Mouse (Mus musculus): ENCODE data around the gene Draxin.
"Not testable (repeated sequence)": the region's sequence is repeated elsewhere in the genome, so short reads cannot be mapped to it uniquely, and the experiment has no call there.

The Draxin gene

DNA sequence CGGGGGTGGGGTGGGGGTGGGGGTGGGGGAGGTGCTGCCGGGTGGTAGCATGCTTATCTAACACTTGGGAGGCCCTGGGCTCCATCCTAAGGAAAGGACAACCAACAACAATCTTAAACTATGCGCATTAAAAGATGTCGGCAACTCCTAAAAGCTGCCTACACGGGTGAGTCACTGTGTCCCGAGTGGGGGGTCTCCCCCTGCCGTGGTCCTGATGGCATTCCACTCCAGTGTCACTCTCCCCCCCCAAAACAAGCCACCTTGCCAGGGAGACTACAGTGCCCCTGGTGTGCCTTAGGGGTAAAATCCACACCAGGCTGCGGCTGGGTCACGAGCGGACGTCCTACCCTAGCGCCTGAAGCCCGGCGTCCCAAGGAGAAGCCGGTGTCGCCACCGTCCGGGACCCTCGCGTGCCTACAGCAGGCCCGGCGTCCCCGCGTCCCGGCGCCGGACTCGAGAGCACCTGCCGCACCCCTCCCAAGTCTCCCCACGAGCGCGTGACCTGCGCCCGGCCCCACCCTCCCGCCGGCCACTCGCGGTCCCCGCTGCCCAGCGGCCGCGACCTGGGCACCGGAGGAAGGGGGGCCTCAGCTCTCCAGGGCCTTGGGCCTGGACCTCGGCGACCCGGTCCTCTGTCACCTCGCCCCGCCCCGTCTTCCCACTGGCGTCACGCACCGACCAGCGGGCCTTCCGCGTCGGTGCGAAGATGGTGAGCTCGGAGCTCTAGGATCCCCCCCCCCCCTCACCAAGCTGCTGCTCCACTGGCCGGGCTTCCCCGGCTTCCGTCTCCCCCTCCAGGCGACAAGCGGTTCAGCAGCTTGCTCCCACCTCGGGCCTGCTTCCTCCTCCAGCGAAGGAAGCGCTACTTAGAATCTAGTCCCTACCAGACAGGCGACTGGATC, 21.0 kb upstream of the Draxin start, which contains the start of gene Fbxo6:
TSS of gene Fbxo6 (minus strand) at position 874 of the 902 bp plus-strand sequence.
- DNase-seq: peak; percentile 90 to 92

DNA sequence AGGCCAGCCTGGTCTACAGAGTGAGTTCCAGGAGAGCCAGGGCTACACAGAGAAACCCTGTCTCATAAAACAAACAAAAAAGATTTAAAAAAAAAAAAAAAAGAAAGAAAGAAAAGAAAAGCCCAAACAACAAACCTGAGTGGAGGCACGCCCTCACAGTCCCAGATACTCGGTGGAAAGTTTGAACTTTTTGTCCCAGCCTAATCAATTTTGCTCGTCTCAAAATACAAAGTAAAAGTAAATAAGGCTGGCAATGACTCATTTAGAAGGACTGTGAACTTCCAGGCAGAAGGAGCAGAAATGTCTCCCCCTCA, 20.4 kb upstream of the Draxin start:
- no peak for DNase-seq

DNA sequence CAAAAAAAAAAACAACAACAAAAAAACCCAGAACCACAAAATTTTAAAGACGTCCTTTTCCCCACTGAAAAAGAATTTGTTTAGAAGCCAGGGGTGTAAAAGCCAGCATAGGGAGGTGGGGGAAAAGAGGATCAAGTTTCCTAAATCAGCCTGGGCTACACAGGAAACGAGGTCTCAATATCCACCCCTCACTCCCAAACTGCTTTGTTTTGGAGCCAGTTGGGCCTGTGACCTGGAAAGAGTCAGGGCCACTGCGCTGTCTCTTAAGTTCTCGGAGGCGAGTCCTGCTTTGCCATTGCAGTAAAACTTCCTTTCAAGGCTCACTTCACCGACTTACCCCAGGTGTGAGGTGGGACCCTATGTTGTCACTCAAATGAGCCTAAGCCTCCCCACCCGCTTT, 19.7 kb upstream of the Draxin start:
- DNase-seq: no peak

- no peak for DNase-seq
Measured at GRCm38 (mm10) chr4:148149540-148149939, 19.0 kb upstream of the Draxin start.

DNA sequence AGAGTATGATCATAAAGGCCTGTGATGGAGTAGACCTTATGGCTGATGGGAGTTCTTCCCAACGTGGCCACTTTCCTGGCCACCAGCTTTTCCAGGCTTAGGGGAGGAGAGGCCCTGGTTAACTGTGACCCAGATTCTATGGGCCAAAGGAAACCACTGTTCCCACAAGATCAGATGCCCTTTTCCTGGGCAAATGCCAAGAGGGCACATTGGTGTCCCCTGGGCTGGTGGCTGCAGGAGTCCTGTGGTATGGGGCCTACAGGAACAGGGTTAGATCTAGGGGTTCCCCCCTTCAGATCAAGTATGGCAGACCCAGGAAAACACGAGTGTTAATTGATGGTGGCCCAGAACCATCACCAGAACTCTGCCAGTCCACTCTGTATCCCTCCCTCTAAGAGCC, 17.2 kb upstream of the Draxin start:
- no peak for DNase-seq

DNA sequence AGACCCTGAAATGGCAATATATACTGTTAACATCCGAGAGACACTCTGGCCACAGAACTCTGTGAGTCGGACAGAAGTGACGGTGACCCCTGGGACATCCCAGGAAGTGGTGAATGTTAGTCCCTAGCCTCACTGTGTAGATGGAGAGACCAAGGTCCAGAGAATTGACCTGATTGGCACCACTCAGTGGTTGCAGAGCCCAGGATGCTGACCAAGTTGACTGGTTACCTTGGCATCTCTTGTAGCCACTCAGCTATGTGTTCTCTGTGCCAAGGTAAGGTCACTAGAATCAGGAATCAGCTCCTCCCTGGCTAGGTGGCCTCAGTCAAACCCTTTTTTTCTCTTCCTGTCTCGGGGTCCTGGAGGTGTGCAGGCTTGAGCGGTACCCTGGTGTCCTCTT, 13.2 kb upstream of the Draxin start:
- DNase-seq: no peak

DNA sequence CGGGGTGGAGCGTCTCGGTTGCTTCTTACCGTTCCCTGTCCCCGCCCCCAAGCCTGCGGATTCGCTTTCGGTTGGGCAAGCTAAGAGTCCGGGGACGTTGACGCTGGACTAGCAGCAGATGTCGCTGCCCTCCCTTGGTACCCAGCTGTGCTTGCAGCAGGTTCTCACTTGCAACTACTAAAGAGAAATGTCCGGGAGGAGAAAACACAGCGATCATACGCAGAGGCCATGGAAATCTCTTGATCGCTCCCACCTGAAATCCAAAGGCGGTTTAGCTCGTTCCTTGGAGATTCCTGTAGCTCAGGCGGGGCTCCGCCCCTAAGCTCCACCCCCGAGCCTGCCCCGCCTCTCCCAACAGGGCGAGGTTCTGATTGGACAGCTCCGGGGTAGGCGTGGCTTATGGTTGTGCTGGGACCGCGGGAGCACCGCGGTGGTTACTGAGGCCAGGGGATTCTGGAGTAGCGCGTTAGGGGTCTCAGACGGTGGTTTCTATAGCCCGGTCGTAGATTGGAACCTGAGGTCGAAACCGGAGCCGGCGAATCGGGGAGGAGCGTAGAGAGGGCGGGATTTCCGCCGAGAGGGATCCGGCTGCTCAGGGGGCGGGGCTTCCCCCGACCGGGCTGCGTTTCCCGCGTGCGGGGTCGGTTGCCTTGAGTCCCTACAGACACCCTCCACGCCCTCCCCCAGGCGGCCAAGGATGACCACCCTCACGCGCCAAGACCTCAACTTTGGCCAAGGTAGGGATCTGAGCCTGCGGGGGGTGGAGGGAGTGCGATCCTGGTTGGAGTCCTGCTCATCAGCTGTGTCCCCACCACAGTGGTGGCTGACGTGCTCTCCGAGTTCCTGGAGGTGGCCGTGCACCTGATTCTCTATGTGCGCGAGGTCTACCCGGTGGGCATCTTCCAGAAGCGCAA, 9.9 kb upstream of the Draxin start:
- DNase-seq: peak; percentile 96 to 97

DNA sequence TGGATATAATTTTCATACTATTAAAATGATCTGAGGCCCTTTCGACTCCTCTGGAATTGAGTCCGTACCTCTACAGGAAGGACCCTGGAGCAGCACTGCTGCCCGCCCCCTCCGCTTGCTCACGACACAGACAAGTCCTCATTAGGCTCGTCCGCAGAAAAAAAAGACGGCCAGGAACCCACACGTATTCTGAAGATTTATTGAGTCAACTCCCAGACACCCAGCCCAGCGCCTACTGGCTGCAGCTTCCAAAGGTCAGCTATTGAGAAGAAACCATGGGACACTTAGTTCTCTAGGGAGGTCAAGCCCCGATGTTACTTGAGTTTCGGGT, 9.2 kb upstream of the Draxin start:
- DNase-seq: no peak

- no peak for DNase-seq
Measured at GRCm38 (mm10) chr4:148137503-148137902, 7.0 kb upstream of the Draxin start.

- DNase-seq: no peak
Measured at GRCm38 (mm10) chr4:148134988-148135387, 4.5 kb upstream of the Draxin start.

- peak; percentile 55 to 62 for DNase-seq
Measured at GRCm38 (mm10) chr4:148131497-148132081, 1.1 kb upstream of the Draxin start.

DNA sequence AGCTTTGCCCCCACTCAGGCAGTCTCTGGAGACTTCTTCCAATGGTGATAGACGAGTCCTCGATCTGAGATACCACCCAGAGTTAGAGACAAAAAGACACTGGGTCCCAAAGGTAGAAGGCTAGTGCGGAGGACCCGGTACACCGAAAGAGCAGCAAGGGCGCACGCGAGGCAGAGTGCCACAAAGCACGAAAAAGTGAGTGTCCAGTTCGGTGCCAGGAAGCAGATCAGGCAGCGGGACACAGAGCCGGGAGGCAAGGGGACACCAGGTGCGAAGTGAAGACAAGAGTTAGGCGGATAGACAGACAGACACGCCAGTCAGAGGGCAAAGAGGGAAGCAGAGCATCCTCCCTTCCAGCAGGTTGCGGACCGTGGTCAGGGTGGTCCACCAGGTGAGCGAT, 365 bp downstream of the Draxin start, which contains the start of gene Mad2l2:
TSS of gene Mad2l2 (plus strand) at position 252 of the 400 bp plus-strand sequence.
- DNase-seq: no peak

DNA sequence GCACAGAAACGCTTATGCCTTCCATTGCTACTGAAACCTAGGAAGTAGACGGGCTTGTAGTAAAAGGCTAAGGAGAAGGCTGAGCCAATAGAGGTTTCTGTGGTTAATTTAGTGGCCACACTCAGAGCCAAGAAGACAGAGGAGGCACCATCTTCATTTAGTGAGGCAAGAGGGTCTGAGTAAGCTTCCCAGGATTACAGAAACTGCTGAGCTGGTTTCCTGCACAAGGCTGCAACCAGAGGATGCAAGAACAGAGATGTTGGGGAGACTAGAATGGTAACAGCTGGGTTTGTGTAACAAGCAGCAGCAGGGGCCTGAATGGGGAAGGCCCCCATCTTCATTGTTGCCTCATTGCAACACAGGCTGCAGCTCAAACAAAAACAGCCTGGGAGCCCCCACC, 1.8 kb downstream of the Draxin start:
- DNase-seq: no peak

DNA sequence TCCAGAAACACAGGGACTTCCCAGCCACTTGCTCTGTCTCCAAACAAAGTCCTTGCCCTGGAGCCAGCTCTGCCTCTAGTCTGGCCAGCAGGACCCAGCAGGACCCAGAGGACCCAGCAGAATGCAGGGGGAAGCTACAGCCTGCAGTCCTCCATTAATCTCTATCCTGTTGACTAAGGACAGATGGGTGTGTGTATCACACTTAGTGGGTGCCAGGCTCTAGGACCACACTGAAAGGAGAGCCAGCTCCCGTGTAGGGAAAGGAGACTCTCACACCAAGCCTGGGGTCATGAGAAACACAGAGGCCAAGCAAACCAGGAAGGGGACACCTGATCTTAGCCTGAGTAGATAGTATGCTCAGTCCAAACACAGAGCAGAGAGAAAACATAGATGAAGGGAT, 2.3 kb downstream of the Draxin start:
- DNase-seq: no peak

DNA sequence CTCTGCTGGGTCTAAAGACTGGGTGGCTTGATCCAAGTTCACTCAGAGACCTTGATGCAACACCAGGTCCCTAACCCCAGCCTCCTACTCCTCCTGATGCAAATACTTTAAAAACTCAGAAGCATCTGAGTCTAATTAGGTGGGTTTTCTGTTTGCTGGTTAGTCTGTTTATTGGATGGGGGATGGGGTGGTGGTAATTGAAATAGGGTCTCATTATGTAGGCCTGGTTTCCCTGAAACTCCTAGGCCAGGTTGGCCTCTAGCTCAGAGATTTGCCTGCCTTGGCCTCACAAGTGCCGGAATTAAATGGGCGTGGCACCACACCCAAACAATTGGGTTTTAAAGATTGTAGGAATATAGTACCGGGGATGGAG, 7.8 kb downstream of the Draxin start:
- DNase-seq: no peak

GRCm38 (mm10) chr4:148121982-148122693, 8.4 kb downstream of the Draxin start:
- peak; percentile 77 to 87 for DNase-seq

DNA sequence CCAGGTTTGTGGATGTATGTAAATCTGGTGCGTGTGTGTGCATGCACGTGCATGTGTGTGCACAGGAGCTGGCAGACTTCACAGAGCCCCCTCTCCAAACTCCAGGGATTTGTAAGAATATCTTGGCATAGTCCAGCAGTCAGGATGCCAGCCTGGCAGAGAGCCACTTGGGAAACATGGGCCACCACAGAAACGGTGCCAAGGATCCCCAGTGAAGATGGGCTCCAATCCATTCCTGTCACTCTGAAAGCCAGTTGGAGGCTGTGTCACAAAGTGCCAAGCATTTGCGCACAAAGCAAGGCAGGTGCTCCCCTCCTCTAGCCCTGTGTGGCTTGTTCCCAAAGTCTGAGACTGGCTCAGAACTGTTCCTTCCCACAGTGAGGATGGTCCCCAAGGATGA, 9.1 kb downstream of the Draxin start:
- peak; percentile 99 for DNase-seq

GRCm38 (mm10) chr4:148120555-148120954, 9.9 kb downstream of the Draxin start:
- DNase-seq: peak; percentile 63 to 75

DNA sequence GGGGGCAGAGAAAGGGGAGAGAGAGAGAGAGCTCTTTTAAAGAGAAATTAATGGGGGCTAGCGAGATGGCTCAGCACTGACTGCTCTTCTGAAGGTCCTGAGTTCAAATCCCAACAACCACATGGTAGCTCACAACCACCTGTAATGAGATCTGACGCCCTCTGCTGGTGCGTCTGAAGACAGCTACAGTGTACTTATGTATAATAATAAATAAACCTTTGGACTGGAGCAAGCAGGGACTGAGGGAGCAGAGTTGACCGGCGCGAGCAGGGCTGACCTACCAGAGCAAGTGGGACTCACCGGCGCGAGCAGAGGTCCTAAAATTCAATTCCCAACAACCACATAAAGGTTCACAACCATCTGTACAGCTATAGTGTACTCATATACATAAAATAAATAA, 10.9 kb downstream of the Draxin start:
- not testable (repeated sequence) for DNase-seq

GRCm38 (mm10) chr4:148117392-148117791, 13.1 kb downstream of the Draxin start:
- DNase-seq: no peak

DNA sequence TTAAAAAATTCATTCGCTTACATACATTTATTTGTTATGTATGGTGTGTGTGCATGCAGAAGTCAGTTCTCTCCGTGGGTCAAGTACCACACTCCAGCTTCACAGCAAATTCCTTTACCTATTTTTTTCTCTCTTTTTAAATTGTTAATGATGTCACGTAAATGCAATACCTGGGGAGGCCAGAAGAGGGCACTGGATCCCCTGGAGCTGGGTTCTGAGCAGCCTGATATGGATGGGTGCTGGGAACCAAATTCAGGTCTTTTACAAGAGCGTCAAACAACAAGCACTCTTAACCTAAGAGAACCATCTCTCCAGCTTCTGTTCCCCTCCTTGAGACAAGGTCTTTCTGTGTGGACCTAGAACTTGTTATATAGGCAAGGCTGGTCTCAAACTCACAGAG, 13.8 kb downstream of the Draxin start:
- peak in 1 of 2 experiments; percentile 70 for DNase-seq

- DNase-seq: peak; percentile 48 to 52
Measured at GRCm38 (mm10) chr4:148115467-148115866, 15.0 kb downstream of the Draxin start.
